Mouse (Mus musculus) retina, postnatal 1 day (tissue): ENCODE results near the gene Tmem129.
A peak's percentile ranks its signal among the peaks of the same experiment; 100 is the strongest.

Experiments
- DNase-seq: peaks from one replicate; pipeline ENCODE4 v3.0.0-alpha.2; 2012

The Tmem129 gene

DNA sequence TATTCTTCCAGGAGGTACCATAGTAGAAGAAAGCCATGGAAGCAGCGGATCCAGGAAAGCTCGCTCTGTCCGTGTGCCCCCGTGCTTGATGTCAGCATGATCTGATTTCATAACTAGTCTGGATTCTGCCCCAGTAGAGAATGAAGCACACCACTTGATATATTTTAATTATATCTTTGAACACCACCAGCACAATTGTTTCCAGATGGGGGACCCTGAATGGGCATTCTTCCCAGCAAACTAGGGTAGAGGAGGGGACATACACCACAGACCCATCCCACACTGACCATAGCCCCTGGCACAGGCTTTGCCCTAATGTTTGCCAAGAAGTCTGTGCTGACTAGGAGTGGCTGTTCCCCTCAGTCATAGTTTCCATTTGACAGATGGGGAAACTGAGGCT lies 26.7 kb upstream of the Tmem129 start:
- no peak for DNase-seq

DNA sequence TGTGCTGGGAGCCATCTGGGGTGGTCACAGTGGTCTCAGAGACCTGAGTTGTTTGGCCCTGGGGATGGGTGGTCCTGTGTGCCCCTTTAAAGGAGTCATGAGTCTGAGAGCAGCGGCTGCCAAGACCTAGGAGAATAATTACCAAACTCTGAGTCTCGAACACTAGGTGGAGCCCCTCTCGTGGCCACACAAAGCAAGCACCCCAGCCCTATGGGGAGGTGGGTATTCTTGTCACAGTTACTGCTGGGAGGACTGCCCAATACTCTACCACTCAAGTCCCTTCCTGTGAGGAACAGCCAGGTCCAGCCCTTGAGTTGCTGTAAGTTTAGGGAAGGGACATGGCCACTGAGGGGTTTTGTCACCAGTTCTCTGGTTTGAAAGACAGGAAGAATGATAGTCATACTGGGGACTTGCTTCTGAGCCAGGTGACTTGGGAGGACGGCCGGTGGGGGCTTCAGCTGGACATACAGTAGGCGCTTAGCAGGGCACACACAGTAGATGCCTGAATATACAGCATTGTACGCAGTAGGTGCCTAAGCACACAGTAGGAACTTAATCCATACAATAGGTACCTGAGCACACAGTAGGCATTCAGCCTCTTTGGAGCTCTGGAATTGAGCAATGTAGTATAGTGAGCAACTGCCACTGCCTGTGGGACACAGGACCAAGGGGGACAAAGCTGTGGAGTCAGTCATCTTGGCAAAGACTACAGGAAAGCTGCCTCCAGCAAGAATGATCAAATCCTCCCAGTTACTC lies 25.9 kb upstream of the Tmem129 start:
- peak; percentile 72 for DNase-seq

GRCm38 (mm10) chr5:33682963-33683362 lies 24.7 kb upstream of the Tmem129 start:
- DNase-seq: no peak

DNA sequence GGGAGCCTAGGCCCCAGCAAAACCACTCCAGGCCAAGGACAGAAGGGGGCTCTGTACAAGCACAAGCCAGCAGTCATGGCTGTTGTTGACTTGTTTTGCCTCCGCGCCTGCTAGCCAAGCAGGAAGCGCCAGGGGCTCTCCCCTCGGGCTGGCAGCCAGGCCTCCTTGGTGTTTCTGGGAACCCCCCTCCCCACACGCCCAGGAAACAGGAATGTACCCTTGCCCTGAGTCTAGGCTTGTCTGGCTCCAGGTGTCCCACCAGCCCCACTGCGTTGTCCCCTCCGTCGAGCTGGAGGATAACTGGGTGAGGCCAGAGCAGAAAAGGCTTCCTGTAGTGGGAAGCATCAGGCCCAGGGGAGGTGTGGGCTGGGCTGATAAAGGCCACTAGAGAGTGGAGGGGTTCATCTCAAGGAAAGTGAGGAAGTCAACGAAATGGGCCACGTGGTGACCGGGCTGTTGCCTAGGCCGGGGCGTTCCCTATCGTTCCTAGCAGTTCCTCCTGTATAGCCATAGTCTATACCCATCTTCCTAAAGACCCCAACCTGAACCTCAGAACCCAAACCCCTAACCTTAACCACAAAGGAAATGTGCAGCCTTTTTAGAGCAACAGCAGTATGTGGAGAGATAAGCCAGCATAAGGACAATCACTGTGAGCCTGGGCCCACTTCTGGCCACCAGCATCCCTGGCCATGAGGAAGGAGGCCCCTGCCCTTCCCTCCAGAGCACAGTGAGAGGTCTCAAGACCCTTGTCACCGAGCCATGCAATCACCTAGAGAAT lies 23.6 kb upstream of the Tmem129 start:
- no peak for DNase-seq

GRCm38 (mm10) chr5:33681044-33681443 lies 22.8 kb upstream of the Tmem129 start:
- DNase-seq: no peak

- DNase-seq: no peak
These were observed 20.0 kb upstream of the Tmem129 start for GRCm38 (mm10) chr5:33678244-33678643.

DNA sequence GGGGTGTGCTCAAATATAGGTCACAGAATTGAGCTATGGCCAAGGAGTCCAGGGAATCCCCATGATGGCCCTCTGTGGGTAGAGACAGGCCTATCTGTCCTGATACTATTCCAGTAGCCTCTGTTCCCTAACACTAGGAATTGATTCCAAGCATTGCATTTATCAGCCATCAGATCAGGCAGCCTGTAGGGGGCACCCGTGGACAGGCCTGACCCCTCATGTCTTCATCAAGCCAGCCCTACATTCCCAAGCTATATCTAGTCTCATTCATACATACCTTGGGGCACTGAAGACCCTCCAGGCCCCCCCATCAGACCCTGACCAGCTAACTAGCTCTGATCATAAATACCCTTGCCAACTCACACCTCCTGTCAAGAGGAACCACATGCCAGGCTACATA lies 17.7 kb upstream of the Tmem129 start:
- DNase-seq: peak; percentile 76

DNA sequence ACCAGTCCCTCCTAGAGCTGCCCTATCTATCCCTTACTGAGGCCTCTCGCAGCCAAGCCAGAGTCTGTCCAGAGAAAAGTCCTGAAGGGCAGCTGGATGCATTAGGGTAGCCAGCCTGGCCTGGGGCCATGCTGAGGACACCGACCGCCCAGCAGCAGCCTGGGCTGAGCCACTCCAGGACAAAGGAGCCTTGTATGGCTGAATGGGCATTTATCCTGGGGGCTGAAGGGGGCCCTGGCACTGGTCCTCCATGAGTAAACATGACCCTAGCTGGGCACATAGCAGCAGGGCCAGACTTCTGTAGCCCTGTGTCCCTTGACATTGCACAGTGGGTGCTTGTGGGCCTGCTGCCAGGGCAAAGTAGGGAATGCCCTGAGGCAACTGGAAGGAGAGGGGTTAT lies 16.2 kb upstream of the Tmem129 start:
- DNase-seq: peak; percentile 92

GRCm38 (mm10) chr5:33671659-33672058 lies 13.4 kb upstream of the Tmem129 start:
- DNase-seq: no peak

DNA sequence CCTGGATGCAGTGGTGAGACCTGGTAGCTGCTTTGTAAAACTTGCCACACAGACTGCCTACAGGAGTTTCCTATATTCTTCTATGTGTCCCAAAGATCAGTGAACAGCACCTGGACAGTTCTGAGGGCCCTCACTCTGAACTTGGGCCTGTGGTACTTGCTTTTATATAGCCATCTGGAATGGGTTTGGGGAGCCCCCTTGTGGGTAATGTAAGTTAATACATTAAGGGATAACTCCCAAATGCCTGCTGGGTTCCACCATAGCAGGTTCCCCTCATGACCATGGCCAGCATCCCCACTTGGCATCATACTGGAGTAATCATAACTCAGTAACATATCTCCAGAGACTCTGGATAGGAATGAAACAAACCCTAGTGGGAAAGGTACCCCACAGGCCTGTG lies 10.0 kb upstream of the Tmem129 start:
- DNase-seq: peak; percentile 62

DNA sequence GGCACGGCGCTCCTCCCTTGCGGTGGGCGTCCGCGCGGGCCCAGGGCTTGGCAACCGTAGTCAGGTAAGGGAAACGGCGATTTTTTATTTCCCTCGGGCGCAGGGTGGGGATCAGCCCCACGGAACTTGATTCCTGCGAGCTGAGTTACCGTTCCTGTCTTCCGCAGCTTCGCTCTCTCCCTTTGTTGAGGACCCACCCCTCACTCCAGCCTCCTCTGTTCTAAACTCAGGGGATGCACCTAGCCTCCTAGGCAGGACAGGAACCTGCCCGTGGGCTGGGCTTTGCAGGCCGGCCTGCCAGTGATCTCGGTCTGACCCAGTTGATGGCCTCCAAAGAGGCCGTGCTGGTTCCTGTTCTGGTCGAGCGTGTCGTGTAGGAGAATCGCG lies 441 bp upstream of the Tmem129 start:
- DNase-seq: no peak

- DNase-seq: no peak
These were observed 897 bp downstream of the Tmem129 start for GRCm38 (mm10) chr5:33657251-33657786.

GRCm38 (mm10) chr5:33656739-33657138 lies 1.5 kb downstream of the Tmem129 start:
- no peak for DNase-seq

GRCm38 (mm10) chr5:33655251-33655840 lies 2.9 kb downstream of the Tmem129 start:
- no peak for DNase-seq

GRCm38 (mm10) chr5:33654424-33654823 lies 3.8 kb downstream of the Tmem129 start:
- DNase-seq: no peak

- DNase-seq: no peak
These were observed 5.4 kb downstream of the Tmem129 start for GRCm38 (mm10) chr5:33652783-33653173.

DNA sequence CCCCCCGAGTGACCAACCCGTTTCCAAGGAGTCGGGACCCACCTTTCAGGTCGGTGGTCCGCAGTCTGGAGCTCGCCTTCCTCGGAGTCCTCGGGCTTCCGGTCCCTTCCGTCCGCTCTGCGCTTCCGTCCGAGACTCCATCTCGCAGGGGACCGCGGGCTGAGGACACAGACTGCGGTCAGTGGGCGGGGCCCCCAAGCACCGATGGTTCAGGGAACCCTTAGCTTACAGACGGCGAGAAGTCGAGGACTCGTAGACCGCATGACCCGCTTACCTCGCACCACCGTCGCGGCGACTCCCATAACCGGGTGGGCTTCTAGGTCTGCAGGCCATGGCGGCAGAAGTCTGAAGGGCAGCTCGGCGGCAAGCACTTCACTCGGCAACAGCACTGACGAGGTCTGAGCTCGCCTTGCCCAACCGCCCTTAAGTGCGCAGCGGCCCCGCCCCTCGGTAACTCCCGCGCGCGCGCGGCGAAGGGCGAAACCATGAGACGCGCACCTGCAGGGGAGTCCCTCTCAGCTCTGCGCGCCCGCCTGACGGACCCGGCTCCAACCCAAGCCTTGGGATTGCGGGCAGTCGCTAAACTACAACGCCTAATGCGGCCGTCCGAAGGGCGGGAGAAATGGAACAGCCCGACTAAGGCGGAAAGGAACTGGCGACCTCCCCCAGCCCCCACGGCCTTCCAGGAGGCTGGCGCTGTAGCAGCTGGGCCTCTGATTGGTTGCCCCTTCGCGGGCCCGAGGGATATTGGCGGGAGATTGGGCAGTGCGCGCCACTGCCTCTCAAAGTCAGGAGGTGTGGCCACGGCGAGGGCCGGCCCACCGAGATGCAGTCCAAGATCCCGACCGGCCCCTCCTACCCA lies 6.1 kb downstream of the Tmem129 start, which contains the start of gene Slbp:
Gene Slbp, minus strand, starts transcription at position 654 of the 862 bp plus-strand sequence.
- peak; percentile 99 for DNase-seq

DNA sequence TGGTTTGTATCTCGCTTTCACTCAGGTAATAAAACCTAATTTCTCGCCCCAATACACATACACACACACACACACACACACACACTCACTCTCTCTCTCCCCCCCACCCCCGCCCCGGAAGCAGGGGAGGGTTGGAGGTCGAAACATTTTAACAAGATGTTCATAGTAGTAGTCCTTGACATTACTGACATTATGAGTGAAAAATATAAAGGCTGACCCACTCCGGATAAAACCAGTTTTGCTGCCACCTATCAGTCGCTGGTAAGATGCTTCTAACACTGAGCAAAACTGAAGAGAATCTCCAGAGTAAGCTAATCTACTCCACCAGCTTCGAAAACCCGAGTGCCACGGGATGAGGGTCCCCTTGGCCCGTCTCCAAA lies 6.7 kb downstream of the Tmem129 start:
- DNase-seq: no peak

- DNase-seq: no peak
These were observed 7.2 kb downstream of the Tmem129 start for GRCm38 (mm10) chr5:33651017-33651416.

DNA sequence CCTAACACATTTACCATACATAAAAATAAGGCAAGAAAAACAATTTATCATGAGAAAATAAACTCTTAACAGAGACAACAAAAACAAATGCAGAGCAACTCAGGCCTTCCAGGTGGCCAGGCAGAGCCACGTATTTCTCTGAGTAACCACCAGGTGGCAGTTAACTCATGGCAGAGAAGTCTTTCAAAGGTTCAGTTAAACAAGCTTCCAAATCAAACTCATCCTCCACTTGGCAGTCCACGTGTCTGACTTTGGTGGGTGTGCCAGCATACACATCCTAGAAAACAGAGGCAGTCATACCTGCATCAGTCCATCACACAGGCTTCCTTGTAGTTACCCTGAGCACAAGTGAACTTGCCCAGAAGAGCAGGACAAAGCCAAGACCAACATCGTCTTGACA lies 17.6 kb downstream of the Tmem129 start:
- peak; percentile 68 for DNase-seq

GRCm38 (mm10) chr5:33638826-33639225 lies 19.4 kb downstream of the Tmem129 start:
- DNase-seq: no peak

- no peak for DNase-seq
These were observed 20.4 kb downstream of the Tmem129 start for GRCm38 (mm10) chr5:33637606-33638350.
